Mouse (Mus musculus): ENCODE measurements at regions not wholly inside any gene's neighbourhood (a gene's known extent, or its start where the extent isn't known, plus 50 kb on each side); places are given as distances from the start of the nearest gene placed in this dataset.

DNA sequence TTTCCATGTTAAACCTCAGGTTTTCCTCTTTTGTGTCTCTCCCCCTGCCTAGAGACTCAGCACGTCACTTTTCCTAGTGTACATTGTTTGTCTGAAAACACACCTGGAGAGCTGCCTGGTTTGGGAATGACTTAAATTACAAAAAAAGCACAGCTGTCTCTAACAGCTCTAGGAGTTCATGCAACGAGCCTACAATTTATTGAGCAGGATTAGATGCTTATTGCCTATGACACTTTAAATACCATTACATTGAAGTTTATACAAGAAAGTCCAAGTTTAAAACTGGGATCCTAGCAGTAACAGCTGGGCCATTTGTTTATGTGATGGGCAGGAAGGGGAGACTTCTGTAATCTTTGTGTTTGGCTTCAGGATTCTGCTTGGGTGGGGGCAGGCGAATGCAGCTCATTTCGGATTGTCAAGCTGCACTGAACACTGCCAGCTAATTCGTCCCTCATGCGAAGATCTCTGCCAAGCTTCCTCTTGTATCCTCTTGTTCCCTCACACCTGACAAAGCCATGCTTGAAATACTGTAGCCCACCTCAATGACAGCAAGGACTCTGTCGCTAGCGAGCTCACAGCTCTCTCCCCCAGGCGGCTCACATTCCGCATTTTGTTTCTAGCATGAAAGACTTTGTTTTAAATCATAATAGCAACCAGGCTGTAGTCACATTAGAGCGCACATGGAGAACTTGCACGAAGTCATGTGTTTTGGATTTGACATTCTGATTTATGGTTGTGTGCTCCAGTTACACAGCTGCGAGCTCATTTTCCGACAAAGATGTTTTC lies 359.8 kb upstream of the Gm15217 start:
- ATAC-seq (ENCODE audit: insufficient read depth, low read depth) (no peak), DNase-seq (ENCODE audit: low spot score) (no peak)
- Histone ChIP-seq H3K4me1 (ENCODE audit: control insufficient read depth, insufficient read depth) (no peaks in the 10 kb centered on the region), H3K36me3 (replicated peaks; ENCODE audit: control insufficient read depth, insufficient read depth, low read length) (no peaks in the 10 kb centered on the region), H3K9me3 (replicated peaks; ENCODE audit: control insufficient read depth, low read length) (no peaks in the 10 kb centered on the region), H3K27me3 (ENCODE audit: control insufficient read depth, insufficient read depth, low read length) (no peaks in the 10 kb centered on the region), H3K27ac (ENCODE audit: low read depth) (no peak overlapping the region), H3K9ac (replicated peaks; ENCODE audit: low read depth, low read length) (no peak overlapping the region), H3K4me3 (ENCODE audit: low read depth, low read length) (no peak overlapping the region), H3K4me2 (ENCODE audit: low read depth, low read length) (no peak overlapping the region)
- WGBS: 79% methylated on average over 14 of the region's 14 CpGs
- TF ChIP-seq EP300 (IDR thresholded peaks at IDR 0.05; ENCODE audit: low read depth) (no peak), CTCF (IDR thresholded peaks at IDR 0.05; ENCODE audit: low read depth) (no peak)

DNA sequence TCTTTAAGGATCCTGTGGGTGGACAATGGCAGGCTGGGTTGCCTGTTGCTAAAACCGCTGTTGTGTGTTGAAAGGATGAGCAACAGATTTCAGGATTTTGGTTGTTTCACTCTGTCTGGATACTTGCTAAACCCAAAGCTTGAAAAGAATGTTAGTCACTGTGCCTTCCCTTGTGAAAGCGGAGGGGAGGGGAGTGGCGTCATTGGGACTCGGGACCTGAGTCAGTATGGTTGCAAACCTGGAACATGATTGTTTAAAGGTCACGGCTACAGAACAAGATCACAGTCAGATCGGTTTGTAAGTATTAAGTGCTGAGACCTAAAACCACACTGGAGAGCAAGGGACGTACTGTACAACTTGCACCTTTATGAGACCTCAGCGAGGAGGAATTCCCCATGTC lies 344.9 kb upstream of the Gm15217 start:
- Histone ChIP-seq H3K36me3 (replicated peaks; ENCODE audit: control insufficient read depth, insufficient read depth, low read length) (no peaks in the 10 kb centered on the region), H3K9ac (replicated peaks; ENCODE audit: low read depth, low read length) (no peak overlapping the region), H3K4me2 (ENCODE audit: low read depth, low read length) (no peak overlapping the region), H3K4me3 (ENCODE audit: low read depth, low read length) (no peak overlapping the region), H3K9me3 (replicated peaks; ENCODE audit: control insufficient read depth, low read length) (no peaks in the 10 kb centered on the region), H3K4me1 (ENCODE audit: control insufficient read depth, insufficient read depth) (no peaks in the 10 kb centered on the region), H3K27ac (ENCODE audit: low read depth) (no peak overlapping the region), H3K27me3 (ENCODE audit: control insufficient read depth, insufficient read depth, low read length) (no peaks in the 10 kb centered on the region)
- ATAC-seq (ENCODE audit: insufficient read depth, low read depth): no peak
- WGBS: 80% methylated on average over 8 of the region's 8 CpGs
- no peak for DNase-seq (ENCODE audit: low spot score)
- no peak for TF ChIP-seq CTCF (IDR thresholded peaks at IDR 0.05; ENCODE audit: low read depth)
- TF ChIP-seq EP300 (IDR thresholded peaks at IDR 0.05; ENCODE audit: low read depth): no peak

DNA sequence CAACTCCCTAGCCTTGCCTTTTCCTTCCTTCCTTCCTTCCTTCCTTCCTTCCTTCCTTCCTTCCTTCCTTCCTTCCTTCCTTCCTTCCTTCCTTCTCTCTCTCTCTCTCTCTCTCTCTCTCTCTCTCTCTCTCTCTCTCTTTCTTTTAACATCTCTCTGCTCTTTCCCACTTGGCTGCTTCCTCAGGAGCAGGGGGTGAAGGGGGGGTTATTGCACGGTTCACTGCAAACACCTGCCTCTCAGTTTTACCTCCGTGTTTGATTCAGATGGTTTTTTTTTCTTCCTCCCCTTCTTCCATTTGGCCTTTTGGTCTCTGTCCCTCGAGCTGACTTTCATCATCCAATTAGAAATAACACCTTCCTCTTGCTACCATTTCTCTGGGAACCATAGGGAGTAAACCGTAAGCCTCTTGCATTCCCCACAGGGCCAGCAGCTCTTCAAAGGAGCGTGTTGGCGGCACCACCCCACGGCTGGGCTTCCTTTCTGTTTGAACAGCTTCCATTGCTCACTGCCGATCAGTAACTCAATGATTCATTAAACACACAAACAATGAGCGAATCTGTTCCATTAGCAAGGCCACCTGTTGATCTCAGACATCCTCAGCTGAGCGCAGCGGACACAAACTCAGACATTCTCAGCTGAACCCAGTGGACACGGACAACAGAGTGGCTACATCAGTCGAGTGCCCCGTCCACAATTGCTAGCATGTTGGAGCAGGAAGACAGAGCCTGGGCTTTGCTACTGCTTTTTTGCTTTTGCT lies 318.4 kb upstream of the Gm15217 start:
- Histone ChIP-seq H3K27me3 (ENCODE audit: control insufficient read depth, insufficient read depth, low read length) (no peaks in the 10 kb centered on the region), H3K4me3 (ENCODE audit: low read depth, low read length) (no peak overlapping the region), H3K4me1 (ENCODE audit: control insufficient read depth, insufficient read depth) (no peaks in the 10 kb centered on the region), H3K36me3 (replicated peaks; ENCODE audit: control insufficient read depth, insufficient read depth, low read length) (no peaks in the 10 kb centered on the region), H3K9ac (replicated peaks; ENCODE audit: low read depth, low read length) (no peak overlapping the region), H3K9me3 (replicated peaks; ENCODE audit: control insufficient read depth, low read length) (no peaks in the 10 kb centered on the region), H3K4me2 (ENCODE audit: low read depth, low read length) (peak overlapping the region; percentile 48), H3K27ac (ENCODE audit: low read depth) (no peak overlapping the region)
- ATAC-seq (ENCODE audit: insufficient read depth, low read depth) (no peak), DNase-seq (ENCODE audit: low spot score) (no peak)
- 40% methylated on average over 14 of the region's 14 CpGs for WGBS
- TF ChIP-seq EP300 (IDR thresholded peaks at IDR 0.05; ENCODE audit: low read depth) (no peak), CTCF (IDR thresholded peaks at IDR 0.05; ENCODE audit: low read depth) (no peak)

DNA sequence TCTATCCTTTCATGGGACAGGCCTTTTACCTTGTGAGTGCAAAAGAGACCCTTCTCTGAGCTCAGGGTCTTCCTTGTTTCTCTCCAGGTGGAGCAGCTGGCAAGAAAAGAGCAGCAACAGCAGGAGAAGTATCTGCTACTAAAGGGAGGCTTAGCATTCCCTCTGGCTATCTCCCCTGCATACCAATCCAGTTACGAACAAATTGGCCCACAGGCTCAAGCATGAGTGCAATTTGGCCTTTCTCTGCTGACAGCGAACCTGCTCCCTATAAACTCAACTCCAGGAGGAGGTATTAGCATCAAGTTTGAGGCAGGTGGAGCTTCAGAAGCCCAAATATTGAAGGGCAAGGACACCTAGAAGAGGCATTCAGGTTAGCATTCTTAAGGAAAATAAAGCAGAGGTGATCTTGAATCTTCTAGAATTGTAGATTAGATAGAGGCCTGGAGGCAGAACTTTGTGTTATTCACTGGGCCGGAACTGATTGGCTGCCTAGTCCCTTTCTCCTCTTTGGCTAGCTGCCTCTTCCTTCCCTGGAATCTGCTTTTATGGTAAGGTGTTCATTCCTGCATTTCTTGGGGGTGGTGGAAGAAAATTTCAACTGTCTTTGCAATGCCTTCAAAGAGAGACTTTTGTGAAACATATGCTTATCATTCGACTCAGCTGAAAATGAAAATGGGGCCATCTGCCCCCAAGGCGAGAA lies 312.0 kb upstream of the Gm15217 start:
- no peak overlapping the region; the same call in 1 of the 2 replicates for H3K4me2 ChIP-seq (ENCODE audit: low read depth, low read length)
- peak; percentile 88 for ATAC-seq (ENCODE audit: insufficient read depth, low read depth)
- H3K27ac ChIP-seq (ENCODE audit: low read depth): peak overlapping the region; percentile 75
- WGBS: 37% methylated on average over 5 of the region's 5 CpGs
- peak; percentile 69 for DNase-seq (ENCODE audit: low spot score)
- H3K9ac ChIP-seq (replicated peaks; ENCODE audit: low read depth, low read length): no peak overlapping the region
- no peaks in the 10 kb centered on the region for H3K9me3 ChIP-seq (replicated peaks; ENCODE audit: control insufficient read depth, low read length)
- no peak overlapping the region for H3K4me3 ChIP-seq (ENCODE audit: low read depth, low read length)
- H3K27me3 ChIP-seq (ENCODE audit: control insufficient read depth, insufficient read depth, low read length): no peaks in the 10 kb centered on the region
- H3K4me1 ChIP-seq (ENCODE audit: control insufficient read depth, insufficient read depth): peaks cover 17% of the 10 kb centered on the region; the same call in 1 of the 2 replicates
- H3K36me3 ChIP-seq (replicated peaks; ENCODE audit: control insufficient read depth, insufficient read depth, low read length): no peaks in the 10 kb centered on the region
- no peak for TF ChIP-seq CTCF (IDR thresholded peaks at IDR 0.05; ENCODE audit: low read depth)
- no peak for TF ChIP-seq EP300 (IDR thresholded peaks at IDR 0.05; ENCODE audit: low read depth)

DNA sequence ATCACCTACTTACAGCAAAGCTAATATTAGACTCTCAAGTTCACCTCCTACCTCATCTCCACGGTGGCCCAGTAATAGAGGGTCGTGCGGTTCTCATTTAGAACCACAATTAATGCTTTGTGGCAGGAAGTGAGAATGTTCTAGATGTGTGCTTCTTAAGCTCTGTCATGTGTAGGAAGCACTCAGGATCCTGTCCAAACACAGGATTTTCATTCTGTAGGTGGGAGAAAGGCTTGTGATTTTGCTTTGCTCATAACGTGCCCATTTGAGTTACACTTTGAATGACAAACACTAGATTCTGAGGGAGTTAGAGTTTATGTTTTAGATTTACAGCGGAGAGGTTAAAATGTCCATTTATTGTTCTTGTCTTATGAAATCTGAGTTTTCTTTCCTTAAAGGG lies 308.0 kb upstream of the Gm15217 start:
- Histone ChIP-seq H3K36me3 (replicated peaks; ENCODE audit: control insufficient read depth, insufficient read depth, low read length) (no peaks in the 10 kb centered on the region), H3K4me3 (ENCODE audit: low read depth, low read length) (no peak overlapping the region), H3K27me3 (ENCODE audit: control insufficient read depth, insufficient read depth, low read length) (no peaks in the 10 kb centered on the region), H3K4me2 (ENCODE audit: low read depth, low read length) (no peak overlapping the region), H3K27ac (ENCODE audit: low read depth) (no peak overlapping the region), H3K9me3 (replicated peaks; ENCODE audit: control insufficient read depth, low read length) (no peaks in the 10 kb centered on the region), H3K4me1 (ENCODE audit: control insufficient read depth, insufficient read depth) (peaks cover 17% of the 10 kb centered on the region; the same call in 1 of the 2 replicates), H3K9ac (replicated peaks; ENCODE audit: low read depth, low read length) (no peak overlapping the region)
- ATAC-seq (ENCODE audit: insufficient read depth, low read depth): no peak
- TF ChIP-seq EP300 (IDR thresholded peaks at IDR 0.05; ENCODE audit: low read depth) (no peak), CTCF (IDR thresholded peaks at IDR 0.05; ENCODE audit: low read depth) (no peak)
- no peak for DNase-seq (ENCODE audit: low spot score)
- WGBS: 69% methylated on average over 5 of the region's 5 CpGs
